Mouse (Mus musculus) forebrain, embryonic 13.5 days (tissue): ENCODE measurements around the gene Atp8b4. TPM values are rescaled to one million over a fixed set of nuclear protein-coding genes. Genes with fewer than 3 reads are reported as not detected.

Source experiments
- ATAC-seq: fragments of 200-750 bp; cut with Nextera tagmentation; 2 replicates; pipeline ENCODE4 v1.8.0; 2017
- H3K27ac ChIP-seq: fragments of 300-500 bp; sonication (generic); 2 replicates; pipeline ENCODE4 v1.5.1; 2015; ENCODE audit warnings: inconsistent platforms, mild to moderate bottlenecking, moderate library complexity
- H3K27me3 ChIP-seq: fragments of 300-500 bp; sonication (generic); 2 replicates; pipeline ENCODE4 v1.6.1; 2015; ENCODE audit warnings: mild to moderate bottlenecking, inconsistent platforms
- H3K36me3 ChIP-seq: fragments of 300-500 bp; sonication (generic); 2 replicates; pipeline ENCODE4 v1.6.1; 2015; ENCODE audit warnings: mild to moderate bottlenecking, inconsistent platforms; ENCODE audit not compliant: poor library complexity, severe bottlenecking
- H3K4me1 ChIP-seq: fragments of 300-500 bp; sonication (generic); 2 replicates; pipeline ENCODE4 v1.6.1; 2015; ENCODE audit warnings: inconsistent platforms
- H3K4me2 ChIP-seq: fragments of 300-500 bp; sonication (generic); 2 replicates; pipeline ENCODE4 v1.6.1; 2015; ENCODE audit warnings: inconsistent platforms, mild to moderate bottlenecking, moderate library complexity
- H3K4me3 ChIP-seq: fragments of 300-500 bp; sonication (generic); 2 replicates; pipeline ENCODE4 v1.5.1; 2015; ENCODE audit warnings: mild to moderate bottlenecking, inconsistent platforms
- H3K9ac ChIP-seq: fragments of 300-500 bp; sonication (generic); 2 replicates; pipeline ENCODE4 v1.6.1; 2015; ENCODE audit warnings: mild to moderate bottlenecking, inconsistent platforms
- H3K9me3 ChIP-seq: fragments of 300-500 bp; sonication (generic); replicated peaks from 2 replicates; pipeline ENCODE4 v1.6.1; 2016; ENCODE audit warnings: inconsistent platforms
- WGBS: fragments of 180-500 bp; shearing (Covaris S2); methylation state at CpG from one replicate; pipeline ENCODE4 v1.1.7; 2015; 5-methylcytosine and 5-hydroxymethylcytosine counted together
- polyA plus RNA-seq: library from polyadenylated mRNA; unstranded; fragments of >200 nt; fragmentation: Nextera tagmentation; extraction: Ambion mirVana; gene quantifications from 2 replicates; pipeline ENCODE4 v1.2.1, GENCODE M21; 2015

Atp8b4 gene
- polyA plus RNA-seq, 1 experiment from 2014 or later = not detected

DNA sequence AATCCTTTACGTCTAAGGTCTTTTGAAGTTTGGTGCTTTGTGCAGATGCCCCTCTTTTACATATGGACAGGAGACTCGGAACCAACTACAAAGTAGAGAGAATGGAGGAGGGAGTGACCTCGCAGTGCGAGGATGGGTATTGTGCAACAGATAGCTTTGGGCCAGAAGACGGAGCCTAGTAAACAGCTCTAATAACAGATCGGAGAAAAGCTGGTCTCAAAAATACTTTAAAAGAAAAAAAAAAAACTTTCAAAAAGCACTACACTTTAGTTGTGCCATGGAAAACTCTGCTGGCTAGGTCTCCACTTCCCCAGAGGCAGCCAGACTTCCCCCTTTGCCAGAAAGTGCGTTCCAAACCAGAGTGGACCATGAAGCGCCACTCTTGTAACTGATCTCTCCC, 161.0 kb downstream of the Atp8b4 start:
- no peak overlapping the region for H3K9ac ChIP-seq
- H3K36me3 ChIP-seq = no peaks in the 10 kb centered on the region
- H3K4me3 ChIP-seq = no peak overlapping the region
- ATAC-seq = no peak
- WGBS = 56% methylated on average over 8 of the region's 8 CpGs
- no peaks in the 10 kb centered on the region for H3K4me1 ChIP-seq
- no peak overlapping the region for H3K4me2 ChIP-seq
- H3K27ac ChIP-seq = no peak overlapping the region
- no peaks in the 10 kb centered on the region for H3K27me3 ChIP-seq
- H3K9me3 ChIP-seq = no peaks in the 10 kb centered on the region

DNA sequence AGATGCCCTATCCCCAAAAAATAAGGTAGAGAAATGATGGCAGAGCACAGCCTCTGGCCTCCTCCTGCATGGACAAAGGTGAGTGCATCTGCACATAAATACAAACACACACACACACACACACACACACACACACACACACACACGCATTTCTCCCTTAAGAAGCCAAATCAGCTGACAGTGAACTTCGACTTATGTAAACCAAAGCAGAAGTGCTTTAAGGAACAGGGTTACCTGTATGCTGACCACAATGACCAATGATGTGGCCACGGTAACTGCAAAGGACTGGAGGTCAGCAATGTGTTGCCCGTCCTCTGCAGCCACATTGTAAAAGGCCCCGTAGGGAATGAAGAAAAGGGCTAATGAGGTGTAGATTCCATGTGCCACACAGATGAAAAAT, 163.3 kb downstream of the Atp8b4 start:
- no peak overlapping the region for H3K27ac ChIP-seq
- H3K4me2 ChIP-seq = no peak overlapping the region
- H3K9ac ChIP-seq = no peak overlapping the region
- no peak overlapping the region for H3K4me3 ChIP-seq
- no peak for ATAC-seq
- no peaks in the 10 kb centered on the region for H3K4me1 ChIP-seq
- H3K27me3 ChIP-seq = no peaks in the 10 kb centered on the region
- H3K36me3 ChIP-seq = no peaks in the 10 kb centered on the region
- WGBS = 80% methylated on average over 5 of the region's 5 CpGs
- no peaks in the 10 kb centered on the region for H3K9me3 ChIP-seq

DNA sequence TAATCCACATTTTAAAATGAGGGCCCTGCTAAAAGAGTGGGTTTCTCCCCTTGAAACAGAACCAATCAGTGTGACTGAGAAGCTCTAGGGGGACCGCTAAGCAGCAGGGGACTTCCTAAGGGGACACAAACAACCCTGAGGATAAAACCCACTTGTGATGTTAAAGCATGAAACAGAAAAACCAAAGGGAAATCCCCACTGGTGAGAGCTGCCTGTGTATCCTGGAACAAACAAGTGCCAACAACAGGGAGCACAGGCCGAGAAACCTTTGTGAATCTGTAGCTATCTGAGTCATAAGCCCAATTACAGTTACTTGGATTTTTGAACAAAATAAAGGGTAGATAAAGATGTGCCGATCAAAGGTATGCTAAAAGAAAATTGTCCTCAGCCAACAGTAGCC, 168.7 kb downstream of the Atp8b4 start:
- no peaks in the 10 kb centered on the region for H3K27me3 ChIP-seq
- no peak overlapping the region for H3K4me3 ChIP-seq
- no peaks in the 10 kb centered on the region for H3K36me3 ChIP-seq
- no peak overlapping the region for H3K27ac ChIP-seq
- H3K4me2 ChIP-seq = no peak overlapping the region
- no peaks in the 10 kb centered on the region for H3K9me3 ChIP-seq
- 83% methylated on average over 3 of the region's 3 CpGs for WGBS
- no peaks in the 10 kb centered on the region for H3K4me1 ChIP-seq
- no peak overlapping the region for H3K9ac ChIP-seq
- no peak for ATAC-seq

DNA sequence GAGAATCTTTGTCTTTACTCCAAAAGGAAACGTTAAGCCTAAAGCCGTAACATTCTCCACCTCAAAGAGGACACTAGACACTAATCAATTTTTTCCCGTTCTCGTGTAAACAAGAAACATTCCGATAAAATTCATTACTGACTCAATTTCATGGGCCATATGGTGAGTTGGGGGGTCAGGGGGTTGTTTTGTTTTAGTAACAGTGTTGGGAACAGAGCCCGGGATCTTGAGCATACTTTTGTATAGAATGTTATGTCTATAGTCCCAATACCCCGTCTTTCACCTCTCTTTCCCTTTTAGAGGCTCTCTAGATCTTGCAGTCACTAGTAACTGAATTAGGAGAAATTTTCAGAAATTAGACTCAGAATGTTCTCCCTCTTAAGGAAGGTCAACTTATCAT, 177.3 kb downstream of the Atp8b4 start:
- Histone ChIP-seq H3K9me3 (no peaks in the 10 kb centered on the region), H3K27me3 (no peaks in the 10 kb centered on the region), H3K4me1 (no peaks in the 10 kb centered on the region), H3K4me3 (no peak overlapping the region), H3K27ac (no peak overlapping the region), H3K9ac (no peak overlapping the region), H3K4me2 (no peak overlapping the region), H3K36me3 (no peaks in the 10 kb centered on the region)
- no peak for ATAC-seq
- WGBS = 85% methylated on average over 7 of the region's 7 CpGs

DNA sequence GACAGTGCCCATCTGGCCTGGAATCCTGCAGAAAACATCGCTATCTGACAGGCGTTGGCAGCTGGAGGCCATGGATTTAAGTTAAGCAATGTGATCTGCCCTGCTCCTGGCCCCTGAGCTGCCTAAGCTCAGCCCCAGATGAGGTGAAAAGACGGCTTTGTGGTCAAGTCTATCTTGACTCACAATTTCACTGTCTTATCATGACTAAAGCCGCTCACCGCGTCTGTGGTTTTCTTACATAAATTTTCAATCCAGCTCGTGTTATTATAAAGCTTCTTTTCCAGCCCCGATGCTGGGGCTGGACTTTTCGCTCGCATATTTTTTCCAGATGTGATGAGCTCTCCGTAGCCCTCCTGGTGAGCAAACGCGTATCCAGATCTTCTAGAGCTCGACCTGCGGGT, 177.8 kb downstream of the Atp8b4 start:
- no peak overlapping the region for H3K27ac ChIP-seq
- H3K4me3 ChIP-seq = no peak overlapping the region
- no peaks in the 10 kb centered on the region for H3K36me3 ChIP-seq
- no peak overlapping the region for H3K4me2 ChIP-seq
- no peaks in the 10 kb centered on the region for H3K9me3 ChIP-seq
- H3K4me1 ChIP-seq = no peaks in the 10 kb centered on the region
- ATAC-seq = no peak
- 91% methylated on average over 15 of the region's 15 CpGs for WGBS
- no peaks in the 10 kb centered on the region for H3K27me3 ChIP-seq
- no peak overlapping the region for H3K9ac ChIP-seq

DNA sequence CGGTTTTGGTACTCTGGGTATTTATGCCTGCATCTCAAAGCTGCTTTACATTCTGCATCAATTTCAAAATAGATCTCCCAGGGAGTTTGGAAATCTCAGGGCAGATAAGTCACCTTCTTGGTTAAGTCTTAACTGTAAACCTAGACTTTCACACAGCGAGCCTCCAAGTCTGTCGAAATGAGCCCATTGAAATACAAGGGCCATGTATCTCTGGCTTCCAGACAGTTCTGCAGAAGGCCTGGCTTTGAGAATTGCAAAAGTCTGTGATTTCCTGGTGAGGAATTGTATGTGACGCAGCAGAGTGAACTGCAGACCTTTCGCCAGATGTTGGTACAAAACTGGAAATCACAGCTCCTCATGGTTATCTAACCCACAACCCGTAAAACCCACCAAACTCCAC, 182.4 kb downstream of the Atp8b4 start:
- H3K27ac ChIP-seq = no peak overlapping the region
- no peaks in the 10 kb centered on the region for H3K27me3 ChIP-seq
- no peak for ATAC-seq
- WGBS = 92% methylated on average over 6 of the region's 6 CpGs
- H3K9me3 ChIP-seq = no peaks in the 10 kb centered on the region
- no peak overlapping the region for H3K4me3 ChIP-seq
- H3K36me3 ChIP-seq = no peaks in the 10 kb centered on the region
- H3K4me2 ChIP-seq = no peak overlapping the region
- no peaks in the 10 kb centered on the region for H3K4me1 ChIP-seq
- no peak overlapping the region for H3K9ac ChIP-seq

DNA sequence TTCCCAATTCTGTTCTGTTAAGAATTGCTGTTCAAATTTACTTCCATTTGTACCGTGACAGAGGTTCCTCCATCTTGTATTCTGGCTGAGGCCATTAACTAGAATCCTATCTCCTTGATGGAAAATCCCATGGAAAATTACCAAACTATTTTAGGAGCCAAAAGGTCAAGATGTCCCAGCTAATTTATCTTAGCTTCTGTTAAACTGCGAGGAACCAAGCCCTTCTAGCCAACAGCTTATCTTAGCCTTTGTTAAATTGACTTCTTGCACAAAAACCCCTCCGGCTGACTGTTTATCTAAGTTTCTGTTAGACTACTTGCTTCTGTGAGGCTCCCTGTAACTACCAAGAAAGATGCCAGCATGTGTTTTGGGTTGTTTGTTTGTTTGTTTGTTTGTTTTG, 183.5 kb downstream of the Atp8b4 start:
- H3K27ac ChIP-seq = no peak overlapping the region
- WGBS = 89% methylated on average over 3 of the region's 3 CpGs

DNA sequence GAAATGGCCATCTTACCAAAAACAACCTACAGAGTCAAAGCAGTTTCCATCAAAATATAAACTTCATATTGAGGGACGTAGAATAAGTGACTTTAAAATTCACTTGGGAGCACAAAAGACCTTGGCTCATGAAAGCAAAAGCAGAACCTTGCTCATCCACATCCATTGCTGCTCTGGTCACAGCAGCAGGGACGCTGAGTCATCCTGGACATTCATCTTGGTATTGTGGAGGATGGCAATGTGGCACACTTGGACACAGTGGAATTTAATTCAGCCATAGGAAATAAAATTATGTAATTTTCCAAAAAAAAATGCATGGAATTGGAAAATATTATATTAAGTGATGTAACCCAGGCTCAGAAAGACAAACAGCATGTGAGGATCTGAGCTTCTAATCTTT, 184.1 kb downstream of the Atp8b4 start:
- Histone ChIP-seq H3K4me1 (no peaks in the 10 kb centered on the region), H3K27me3 (no peaks in the 10 kb centered on the region), H3K4me3 (no peak overlapping the region), H3K27ac (no peak overlapping the region), H3K36me3 (no peaks in the 10 kb centered on the region), H3K4me2 (no peak overlapping the region), H3K9me3 (no peaks in the 10 kb centered on the region), H3K9ac (no peak overlapping the region)
- WGBS = 89% methylated on average over 2 of the region's 2 CpGs
- ATAC-seq = no peak

More for the DNA sequence above, 183.5 kb downstream of the Atp8b4 start:
- Histone ChIP-seq H3K4me1 (no peaks in the 10 kb centered on the region), H3K9ac (no peak overlapping the region), H3K4me2 (no peak overlapping the region), H3K36me3 (no peaks in the 10 kb centered on the region), H3K4me3 (no peak overlapping the region), H3K9me3 (no peaks in the 10 kb centered on the region), H3K27me3 (no peaks in the 10 kb centered on the region)
- no peak for ATAC-seq

DNA sequence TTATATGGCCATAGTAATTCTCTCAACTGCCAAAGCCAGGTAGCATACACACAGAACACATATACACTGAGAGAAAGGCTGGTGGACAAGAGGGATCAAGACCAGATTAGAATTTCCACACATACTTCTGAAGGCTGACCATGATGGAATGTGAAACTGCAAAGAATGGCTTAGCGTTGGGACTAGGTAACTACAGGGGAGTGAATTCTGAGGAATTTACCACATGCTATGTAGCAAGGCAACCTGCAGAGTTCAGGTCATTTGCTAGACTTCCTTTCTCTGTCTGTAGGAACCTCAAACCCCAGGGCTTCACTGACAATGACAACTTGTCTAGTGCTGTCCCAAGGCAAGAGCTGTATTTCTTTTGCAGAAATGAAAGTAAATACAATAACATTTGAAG, 189.4 kb downstream of the Atp8b4 start:
- WGBS = 70% methylated on average over 1 of the region's 1 CpGs
- H3K9me3 ChIP-seq = no peaks in the 10 kb centered on the region
- H3K4me3 ChIP-seq = no peak overlapping the region
- H3K27ac ChIP-seq = no peak overlapping the region
- H3K4me2 ChIP-seq = no peak overlapping the region
- H3K9ac ChIP-seq = no peak overlapping the region
- no peaks in the 10 kb centered on the region for H3K36me3 ChIP-seq
- no peaks in the 10 kb centered on the region for H3K27me3 ChIP-seq
- no peaks in the 10 kb centered on the region for H3K4me1 ChIP-seq
- no peak for ATAC-seq

DNA sequence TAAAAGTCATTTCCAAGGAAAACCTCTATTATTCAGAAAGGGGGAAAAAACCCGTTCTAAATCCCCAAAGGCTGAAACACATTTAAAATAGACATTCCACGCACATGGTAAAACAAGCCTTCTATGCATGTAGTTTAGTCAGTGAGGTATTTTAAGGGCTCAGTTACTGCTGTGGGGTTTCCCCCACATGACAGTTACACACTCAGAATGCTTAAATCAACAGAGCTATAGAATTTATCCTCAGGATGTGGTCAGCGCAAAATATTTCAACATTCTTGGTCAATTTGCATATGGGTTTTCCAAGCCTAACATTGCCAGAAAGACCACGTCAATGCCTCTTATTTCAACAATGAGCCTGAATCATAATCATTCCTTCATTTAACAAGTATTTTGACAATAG, 190.5 kb downstream of the Atp8b4 start:
- H3K4me3 ChIP-seq = no peak overlapping the region
- 82% methylated on average over 4 of the region's 4 CpGs for WGBS
- no peak overlapping the region for H3K9ac ChIP-seq
- H3K4me2 ChIP-seq = no peak overlapping the region
- H3K9me3 ChIP-seq = no peaks in the 10 kb centered on the region
- H3K4me1 ChIP-seq = no peaks in the 10 kb centered on the region
- no peak overlapping the region for H3K27ac ChIP-seq
- no peak for ATAC-seq
- H3K36me3 ChIP-seq = no peaks in the 10 kb centered on the region
- H3K27me3 ChIP-seq = no peaks in the 10 kb centered on the region

DNA sequence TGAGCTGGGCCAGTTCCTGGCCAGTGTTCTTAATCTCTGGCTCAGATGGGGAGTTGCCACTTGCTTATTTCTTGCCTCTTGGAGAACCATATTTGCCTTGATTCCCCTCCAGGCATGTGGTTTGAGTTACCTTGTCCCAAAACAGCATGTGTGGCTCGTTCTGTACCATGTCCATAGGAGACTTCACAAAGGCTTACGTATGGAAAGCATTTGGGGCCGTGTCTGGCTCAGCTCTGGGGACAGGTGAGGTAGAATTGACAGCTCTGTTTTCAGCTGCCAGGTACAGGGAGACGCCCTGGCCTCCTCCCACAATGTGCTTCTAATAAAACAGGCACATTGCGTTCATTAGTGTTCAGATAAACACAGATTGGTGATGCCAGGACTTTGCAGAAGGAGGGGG, 195.9 kb downstream of the Atp8b4 start:
- no peak overlapping the region for H3K9ac ChIP-seq
- no peak for ATAC-seq
- 85% methylated on average over 5 of the region's 5 CpGs for WGBS
- H3K9me3 ChIP-seq = no peaks in the 10 kb centered on the region
- H3K27me3 ChIP-seq = no peaks in the 10 kb centered on the region
- no peak overlapping the region for H3K4me2 ChIP-seq
- no peaks in the 10 kb centered on the region for H3K4me1 ChIP-seq
- no peaks in the 10 kb centered on the region for H3K36me3 ChIP-seq
- no peak overlapping the region for H3K27ac ChIP-seq
- no peak overlapping the region for H3K4me3 ChIP-seq

DNA sequence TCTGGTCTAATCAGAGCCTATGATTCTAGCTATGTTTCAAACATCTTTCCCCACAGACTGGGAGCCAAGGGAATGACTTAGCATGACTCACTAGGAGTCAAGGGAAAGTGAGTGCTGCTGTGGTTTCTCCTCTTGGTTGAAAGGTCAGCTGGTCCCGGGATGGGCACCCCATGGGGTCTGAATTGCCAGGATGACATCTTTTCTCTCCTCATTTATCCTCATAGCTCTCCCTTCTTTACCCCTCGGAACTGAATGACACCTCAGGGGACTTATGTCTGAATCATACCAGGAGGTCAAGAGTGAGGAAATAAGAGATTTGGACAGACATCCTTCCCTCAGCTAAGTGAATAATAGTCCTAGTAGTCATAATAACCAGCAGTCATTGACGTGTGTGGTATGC, 197.2 kb downstream of the Atp8b4 start:
- WGBS = 52% methylated on average over 3 of the region's 3 CpGs
- H3K27ac ChIP-seq = no peak overlapping the region
- no peaks in the 10 kb centered on the region for H3K9me3 ChIP-seq
- H3K27me3 ChIP-seq = no peaks in the 10 kb centered on the region
- H3K36me3 ChIP-seq = no peaks in the 10 kb centered on the region
- H3K4me1 ChIP-seq = no peaks in the 10 kb centered on the region
- no peak overlapping the region for H3K4me2 ChIP-seq
- no peak overlapping the region for H3K4me3 ChIP-seq
- no peak for ATAC-seq
- H3K9ac ChIP-seq = no peak overlapping the region

DNA sequence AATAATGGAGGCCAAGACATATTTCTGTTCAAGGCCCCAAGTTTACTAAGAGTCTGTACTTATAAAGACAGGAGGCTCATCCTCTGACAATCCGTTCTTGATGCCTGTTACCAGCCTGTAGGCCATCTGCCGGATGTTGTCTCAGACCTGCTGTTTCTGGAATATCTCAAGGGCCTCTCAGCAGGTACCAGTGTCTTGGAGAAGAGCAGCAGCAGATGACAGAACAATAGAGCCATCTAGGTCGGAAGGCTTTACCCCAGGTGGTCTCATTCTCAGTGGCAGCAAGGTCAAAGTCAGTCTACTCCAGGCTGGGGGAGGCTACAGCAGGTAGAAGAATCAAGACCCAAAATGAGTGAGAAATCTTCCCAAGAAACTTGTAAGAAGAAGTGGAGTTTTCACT, 198.1 kb downstream of the Atp8b4 start:
- ATAC-seq = no peak
- 55% methylated on average over 3 of the region's 3 CpGs for WGBS
- no peaks in the 10 kb centered on the region for H3K9me3 ChIP-seq

More for the DNA sequence above, 198.1 kb downstream of the Atp8b4 start:
- Histone ChIP-seq H3K27me3 (no peaks in the 10 kb centered on the region), H3K9ac (no peak overlapping the region), H3K4me1 (no peaks in the 10 kb centered on the region), H3K36me3 (no peaks in the 10 kb centered on the region), H3K27ac (no peak overlapping the region), H3K4me2 (no peak overlapping the region), H3K4me3 (no peak overlapping the region)
